Mouse (Mus musculus) embryonic fibroblast, embryonic 13.5 days (primary cell): ENCODE data around the gene Gm16181. TPM values are rescaled to one million over a fixed set of nuclear protein-coding genes. Genes with fewer than 3 reads are reported as not detected.
"Not testable (repeated sequence)": the region's sequence is repeated elsewhere in the genome, so short reads cannot be mapped to it uniquely, and the experiment has no call there.

Experiments used
- H3K27ac ChIP-seq: 2 replicates; pipeline ENCODE4 v1.5.1; 2012; ENCODE audit warnings: low read length, control low read depth, inconsistent platforms; ENCODE audit not compliant: insufficient read depth
- H3K4me1 ChIP-seq: 2 replicates; pipeline ENCODE4 v1.6.1; 2011; ENCODE audit warnings: low read length; ENCODE audit not compliant: control insufficient read depth, insufficient read depth
- H3K4me3 ChIP-seq: 2 replicates; pipeline ENCODE4 v1.5.1; 2011; ENCODE audit warnings: mild to moderate bottlenecking, control low read depth, low read length; ENCODE audit not compliant: insufficient read depth
- CTCF ChIP-seq: IDR thresholded peaks from 2 replicates; pipeline ENCODE4 v1.5.1; 2011; ENCODE audit warnings: mild to moderate bottlenecking, control low read depth, low read length, moderate library complexity, borderline replicate concordance; ENCODE audit not compliant: insufficient read depth
- POLR2A ChIP-seq: IDR thresholded peaks from 2 replicates; pipeline ENCODE4 v1.6.1; 2011; ENCODE audit warnings: low read depth, mild to moderate bottlenecking, control low read depth, low read length, moderate library complexity
- polyA plus RNA-seq: library from polyadenylated mRNA; stranded (reverse); fragments of >200 nt; gene quantifications from 2 replicates; pipeline ENCODE4 v1.2.4, GENCODE M21; 2011; ENCODE audit warnings: low read depth; ENCODE audit not compliant: missing spikeins, insufficient read length

Gene Gm16181
- polyA plus RNA-seq, 1 experiment: not detected

- Histone ChIP-seq H3K27ac (no peak overlapping the region), H3K4me1 (peaks cover 7% of the 10 kb centered on the region), H3K4me3 (no peak overlapping the region)
- no peak for TF ChIP-seq POLR2A
- no peak for TF ChIP-seq CTCF
Observed at GRCm38 (mm10) chr17:35226561-35227046, 6.0 kb downstream of the Gm16181 start.

- no peak overlapping the region for H3K4me3 ChIP-seq
- H3K4me1 ChIP-seq: peaks cover 4% of the 10 kb centered on the region
- TF ChIP-seq POLR2A: no peak
- no peak for TF ChIP-seq CTCF
- H3K27ac ChIP-seq: no peak overlapping the region
Observed at GRCm38 (mm10) chr17:35231022-35231421, 10.4 kb downstream of the Gm16181 start.

DNA sequence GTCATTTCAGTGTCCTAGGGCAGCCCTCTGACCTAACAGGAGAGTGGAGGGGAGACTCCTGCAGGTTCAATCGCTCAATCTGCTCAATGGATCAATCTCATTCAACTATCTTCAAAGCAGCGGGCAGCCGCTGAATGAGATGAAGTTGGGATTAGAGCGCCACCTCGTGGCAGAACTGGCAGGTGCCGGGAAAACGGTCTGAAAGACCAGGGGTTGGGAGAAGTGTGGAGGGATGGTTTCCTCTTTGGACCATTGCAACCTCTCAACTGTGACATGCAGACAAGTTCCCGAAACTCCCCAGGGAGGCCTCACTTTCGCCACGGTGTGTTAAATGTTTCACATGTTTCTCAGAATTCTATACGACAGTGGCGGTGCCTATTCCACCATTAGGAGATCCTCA lies 11.4 kb downstream of the Gm16181 start:
- no peak for TF ChIP-seq POLR2A
- TF ChIP-seq CTCF: peak; percentile 71
- no peak overlapping the region for H3K4me3 ChIP-seq
- H3K27ac ChIP-seq: no peak overlapping the region
- peaks cover 4% of the 10 kb centered on the region; the same call in 1 of the 2 replicates for H3K4me1 ChIP-seq

DNA sequence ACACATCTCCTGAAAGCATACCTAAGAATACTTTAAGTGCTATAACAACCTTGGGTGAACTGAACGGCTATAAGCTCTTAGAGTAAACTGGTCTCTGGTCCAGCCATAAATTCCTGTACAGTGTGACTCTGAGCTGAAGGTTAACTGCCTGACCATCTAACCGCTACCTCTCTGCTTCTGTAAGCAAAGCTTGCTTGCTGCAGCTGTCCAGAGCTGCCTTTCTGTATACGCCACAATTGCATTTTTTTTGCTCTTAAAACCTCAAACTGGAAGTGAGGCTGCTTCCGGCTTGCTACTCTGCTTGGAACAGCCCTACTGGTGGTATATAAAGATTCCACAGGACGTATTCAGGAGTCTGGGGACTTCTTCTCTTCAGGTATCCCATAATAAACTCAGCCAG lies 12.0 kb downstream of the Gm16181 start:
- Histone ChIP-seq H3K27ac (no peak overlapping the region), H3K4me3 (no peak overlapping the region), H3K4me1 (peaks cover 4% of the 10 kb centered on the region; the same call in 1 of the 2 replicates)
- TF ChIP-seq POLR2A (no peak), CTCF (no peak)

GRCm38 (mm10) chr17:35233114-35233980 lies 12.7 kb downstream of the Gm16181 start, which contains the start of gene Atp6v1g2:
Gene Atp6v1g2 (plus strand): TSS chr17:35233660.
- Histone ChIP-seq H3K4me3 (peak within 1 kb of the TSS; percentile 61; the same call in 1 of the 2 replicates), H3K4me1 (peaks cover 4% of the 10 kb centered on the region; the same call in 1 of the 2 replicates), H3K27ac (peak within 1 kb of the TSS; percentile 62; the same call in 1 of the 2 replicates)
- TF ChIP-seq CTCF: no peak
- no peak for TF ChIP-seq POLR2A

DNA sequence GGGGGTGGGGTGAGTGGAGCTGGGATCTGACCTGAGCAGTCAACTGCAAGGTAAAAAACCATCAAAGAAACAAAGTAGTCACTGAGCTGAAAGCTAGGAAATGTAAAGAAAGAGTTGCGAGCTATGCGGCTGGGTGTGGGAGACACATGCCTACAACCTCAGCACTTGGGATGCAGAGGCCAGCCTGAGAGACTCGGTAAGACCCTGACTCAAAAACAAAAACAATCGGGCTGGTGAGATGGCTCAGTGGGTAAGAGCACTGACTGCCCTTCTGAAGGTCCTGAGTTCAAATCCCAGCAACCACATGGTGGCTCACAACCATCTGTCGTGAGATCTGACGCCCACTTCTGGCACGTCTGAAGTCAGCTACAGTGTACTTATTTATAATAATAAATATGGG lies 13.5 kb downstream of the Gm16181 start:
- not testable (repeated sequence) for H3K4me3 ChIP-seq, H3K4me1 ChIP-seq, H3K27ac ChIP-seq

- Histone ChIP-seq H3K4me3 (peak overlapping the region; percentile 61), H3K4me1 (peaks cover 4% of the 10 kb centered on the region; the same call in 1 of the 2 replicates)
- TF ChIP-seq CTCF (no peak), POLR2A (peak; percentile 68)
Observed at GRCm38 (mm10) chr17:35234903-35235302, 14.3 kb downstream of the Gm16181 start.

DNA sequence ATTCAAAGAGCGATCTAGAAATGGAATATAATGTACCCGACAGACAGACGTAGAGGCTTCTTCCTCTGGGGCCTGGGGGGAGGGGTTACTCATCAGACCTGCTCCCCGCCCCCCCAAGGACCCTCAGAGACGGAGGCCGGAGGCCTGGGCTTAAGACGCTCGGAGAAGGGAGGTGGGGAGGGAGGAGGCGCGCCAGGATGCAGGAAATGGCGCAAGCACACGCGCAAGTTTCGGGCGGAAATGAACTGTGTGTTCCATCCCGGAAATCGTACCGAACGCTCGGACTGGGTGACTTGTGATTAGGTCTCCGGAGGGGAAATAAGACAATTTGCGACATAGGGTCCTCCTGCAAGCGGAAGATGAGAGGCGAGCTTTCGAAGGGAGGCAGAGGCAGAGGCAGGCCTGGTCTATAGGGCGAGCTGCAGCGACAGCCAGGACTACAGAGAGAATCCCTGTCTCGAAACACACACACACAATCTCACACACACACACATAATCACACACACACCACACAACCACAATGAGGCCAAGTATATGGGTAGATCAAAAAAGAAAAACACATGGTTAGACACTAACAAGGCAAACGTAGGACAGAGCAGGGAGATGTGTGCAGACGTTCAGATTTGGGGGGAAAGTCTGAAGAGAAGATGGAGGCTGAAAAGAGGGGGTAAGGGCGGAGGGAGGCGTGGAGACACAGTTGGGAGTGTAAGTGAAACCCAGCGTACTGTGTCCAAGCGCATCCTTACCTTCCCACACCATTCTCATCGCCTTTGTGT lies 15.2 kb downstream of the Gm16181 start, which contains the start of gene Nfkbil1:
Gene Nfkbil1 (minus strand): TSS at position 179 of the 776 bp plus-strand sequence.
- no peak for TF ChIP-seq CTCF
- peak; percentile 75 for TF ChIP-seq POLR2A

More at GRCm38 (mm10) chr17:35234903-35235302, 14.3 kb downstream of the Gm16181 start:
- peak overlapping the region; percentile 62 for H3K27ac ChIP-seq

DNA sequence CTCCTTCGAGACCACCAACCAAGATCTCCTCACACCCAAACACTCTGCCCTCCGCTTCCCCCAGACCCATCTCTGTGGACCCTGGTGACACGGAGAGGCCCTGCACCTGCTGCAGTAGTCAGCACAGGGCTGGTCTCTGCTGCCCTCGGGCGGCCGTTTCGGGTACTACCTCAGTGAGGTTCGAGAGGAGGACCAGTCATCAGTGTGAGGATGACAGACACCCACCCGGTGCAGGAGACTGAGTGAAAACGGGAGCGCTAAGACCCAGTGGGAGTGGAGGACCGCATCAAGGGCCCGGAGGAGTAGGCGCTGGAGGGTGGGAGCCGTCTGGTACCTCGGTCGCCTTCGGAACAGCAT lies 15.7 kb downstream of the Gm16181 start:
- Histone ChIP-seq H3K4me3 (peak overlapping the region; percentile 74), H3K27ac (no peak overlapping the region), H3K4me1 (peaks cover 10% of the 10 kb centered on the region)
- peak; percentile 88 for TF ChIP-seq CTCF
- TF ChIP-seq POLR2A: 0 out of 2 replicates have a peak, but pooled peaks have one; percentile 28

More for the DNA sequence above, 15.2 kb downstream of the Gm16181 start, which contains the start of gene Nfkbil1:
- Histone ChIP-seq H3K4me1 (peaks cover 9% of the 10 kb centered on the region), H3K4me3 (peak within 1 kb of the TSS; percentile 74), H3K27ac (peak within 1 kb of the TSS; percentile 77)

GRCm38 (mm10) chr17:35236996-35237395 lies 16.4 kb downstream of the Gm16181 start:
- Histone ChIP-seq H3K27ac (no peak overlapping the region), H3K4me3 (no peak overlapping the region), H3K4me1 (peaks cover 10% of the 10 kb centered on the region)
- TF ChIP-seq CTCF (no peak), POLR2A (no peak)
